Mouse (Mus musculus): Measurements from ENCODE around the gene AI464131. TPM values are rescaled to one million over a fixed set of nuclear protein-coding genes. Genes with fewer than 3 reads are reported as not detected.

AI464131 gene
- polyA plus RNA-seq, 1 experiment from 2014 or later = 10.1 TPM

- H3K9me3 ChIP-seq (replicated peaks) = no peaks in the 10 kb centered on the region
- H3K9ac ChIP-seq = no peak overlapping the region
- ATAC-seq (ENCODE audit: low FRiP score) = no peak
- H3K4me1 ChIP-seq = peaks cover 9% of the 10 kb centered on the region
- H3K36me3 ChIP-seq = peaks cover 26% of the 10 kb centered on the region
- H3K27ac ChIP-seq = no peak overlapping the region
- H3K27me3 ChIP-seq = no peaks in the 10 kb centered on the region
- H3K4me2 ChIP-seq (replicated peaks) = no peak overlapping the region
- 84% methylated on average over 6 of the region's 6 CpGs for WGBS
- H3K4me3 ChIP-seq = no peak overlapping the region
Measured at GRCm38 (mm10) chr4:41522136-41522535, 19.3 kb upstream of the AI464131 start.

GRCm38 (mm10) chr4:41520641-41521040, 17.8 kb upstream of the AI464131 start:
- H3K36me3 ChIP-seq = peaks cover 26% of the 10 kb centered on the region
- ATAC-seq (ENCODE audit: low FRiP score) = no peak
- no peak overlapping the region for H3K4me2 ChIP-seq (replicated peaks)
- no peak overlapping the region for H3K9ac ChIP-seq
- no peak overlapping the region for H3K4me3 ChIP-seq
- no peaks in the 10 kb centered on the region for H3K27me3 ChIP-seq
- H3K9me3 ChIP-seq (replicated peaks) = no peaks in the 10 kb centered on the region
- no peaks in the 10 kb centered on the region for H3K4me1 ChIP-seq
- H3K27ac ChIP-seq = no peak overlapping the region
- 42% methylated on average over 14 of the region's 14 CpGs for WGBS

DNA sequence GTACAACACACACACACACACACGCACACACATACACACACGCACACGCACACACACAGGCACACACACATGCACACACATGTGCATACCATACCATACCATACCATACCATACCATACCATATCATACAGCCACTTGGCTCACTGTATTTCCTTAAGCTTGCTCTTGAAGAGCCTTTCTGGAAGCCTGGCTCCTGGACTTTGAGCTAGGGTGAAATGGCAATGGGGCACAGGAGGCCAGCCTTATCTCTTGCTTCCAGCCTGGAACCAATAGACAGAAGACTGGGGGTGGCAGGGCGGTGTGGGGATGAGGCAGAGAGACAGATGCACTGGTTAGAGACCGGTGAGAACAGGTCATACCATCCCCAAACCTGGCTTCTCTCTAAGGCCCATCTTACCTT, 16.3 kb upstream of the AI464131 start:
- Histone ChIP-seq H3K4me2 (replicated peaks) (no peak overlapping the region), H3K27me3 (no peaks in the 10 kb centered on the region), H3K9me3 (replicated peaks) (no peaks in the 10 kb centered on the region), H3K36me3 (peaks cover 26% of the 10 kb centered on the region), H3K4me1 (no peaks in the 10 kb centered on the region), H3K9ac (no peak overlapping the region), H3K27ac (no peak overlapping the region), H3K4me3 (no peak overlapping the region)
- 95% methylated on average over 5 of the region's 5 CpGs for WGBS
- no peak for ATAC-seq (ENCODE audit: low FRiP score)

- Histone ChIP-seq H3K27me3 (no peaks in the 10 kb centered on the region), H3K9ac (no peak overlapping the region), H3K9me3 (replicated peaks) (no peaks in the 10 kb centered on the region), H3K4me3 (no peak overlapping the region), H3K4me1 (peaks cover under 1% of the 10 kb centered on the region; the same call in 1 of the 2 replicates), H3K36me3 (peaks cover 26% of the 10 kb centered on the region), H3K4me2 (replicated peaks) (no peak overlapping the region), H3K27ac (no peak overlapping the region)
- WGBS = 75% methylated on average over 7 of the region's 7 CpGs
- no peak for ATAC-seq (ENCODE audit: low FRiP score)
Measured at GRCm38 (mm10) chr4:41518349-41518748, 15.5 kb upstream of the AI464131 start.

- 93% methylated on average over 2 of the region's 2 CpGs for WGBS
- no peak within 1 kb of the TSS for H3K9ac ChIP-seq
- H3K4me3 ChIP-seq = no peak within 1 kb of the TSS
- peaks cover 3% of the 10 kb centered on the region; the same call in 1 of the 2 replicates for H3K4me1 ChIP-seq
- H3K4me2 ChIP-seq (replicated peaks) = no peak within 1 kb of the TSS
- H3K27ac ChIP-seq = no peak within 1 kb of the TSS; the same call in 1 of the 2 replicates
- ATAC-seq (ENCODE audit: low FRiP score) = no peak
- no peaks in the 10 kb centered on the region for H3K9me3 ChIP-seq (replicated peaks)
- no peaks in the 10 kb centered on the region for H3K27me3 ChIP-seq
- peaks cover 26% of the 10 kb centered on the region for H3K36me3 ChIP-seq
Measured at GRCm38 (mm10) chr4:41517233-41517632, 14.4 kb upstream of the AI464131 start, which contains the start of gene 1110017D15Rik. TSS of gene 1110017D15Rik (minus strand) at chr4:41517333.

- Histone ChIP-seq H3K36me3 (peaks cover 8% of the 10 kb centered on the region; the same call in 1 of the 2 replicates), H3K27ac (no peak overlapping the region; the same call in 1 of the 2 replicates), H3K4me3 (no peak overlapping the region), H3K4me2 (replicated peaks) (no peak overlapping the region), H3K27me3 (peaks cover 7% of the 10 kb centered on the region; the same call in 1 of the 2 replicates), H3K9ac (no peak overlapping the region), H3K4me1 (peaks cover 3% of the 10 kb centered on the region; the same call in 1 of the 2 replicates), H3K9me3 (replicated peaks) (no peaks in the 10 kb centered on the region)
- ATAC-seq (ENCODE audit: low FRiP score) = no peak
- WGBS = 33% methylated on average over 8 of the region's 8 CpGs
Measured at GRCm38 (mm10) chr4:41513714-41514113, 10.8 kb upstream of the AI464131 start.

- no peak overlapping the region for H3K4me3 ChIP-seq
- 41% methylated on average over 4 of the region's 4 CpGs for WGBS
- no peak overlapping the region for H3K9ac ChIP-seq
- no peak overlapping the region for H3K4me2 ChIP-seq (replicated peaks)
- no peak overlapping the region; the same call in none of the 2 replicates for H3K27ac ChIP-seq
- no peaks in the 10 kb centered on the region for H3K9me3 ChIP-seq (replicated peaks)
- H3K27me3 ChIP-seq = peaks cover 11% of the 10 kb centered on the region; the same call in 1 of the 2 replicates
- H3K4me1 ChIP-seq = peaks cover 3% of the 10 kb centered on the region; the same call in 1 of the 2 replicates
- peaks cover 4% of the 10 kb centered on the region; the same call in 1 of the 2 replicates for H3K36me3 ChIP-seq
- ATAC-seq (ENCODE audit: low FRiP score) = no peak
Measured at GRCm38 (mm10) chr4:41513309-41513708, 10.4 kb upstream of the AI464131 start.

DNA sequence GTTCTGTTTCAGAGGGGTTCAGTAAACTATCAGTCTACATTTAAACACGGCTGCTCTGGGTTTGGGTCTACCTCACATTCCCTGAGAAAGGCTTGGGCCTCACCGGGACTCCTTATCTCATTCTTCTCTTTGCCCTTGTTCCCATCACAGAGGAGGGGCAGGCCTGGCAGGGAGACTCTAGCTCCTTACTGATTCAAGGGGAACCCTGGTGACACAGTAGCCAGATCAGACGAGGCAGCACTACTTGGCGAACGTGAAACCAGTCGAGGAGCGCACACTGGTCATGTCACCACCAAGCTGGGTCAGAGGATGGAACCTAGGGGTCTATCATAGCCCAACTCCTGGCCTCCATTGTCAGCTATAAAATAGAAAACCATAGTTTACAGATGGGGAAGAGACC, 5.1 kb upstream of the AI464131 start:
- H3K4me1 ChIP-seq = peaks cover 15% of the 10 kb centered on the region
- H3K4me3 ChIP-seq = no peak overlapping the region
- WGBS = 40% methylated on average over 7 of the region's 7 CpGs
- no peaks in the 10 kb centered on the region for H3K36me3 ChIP-seq
- H3K27me3 ChIP-seq = peaks cover 15% of the 10 kb centered on the region; the same call in 1 of the 2 replicates
- H3K9me3 ChIP-seq (replicated peaks) = no peaks in the 10 kb centered on the region
- no peak overlapping the region for H3K9ac ChIP-seq
- H3K27ac ChIP-seq = no peak overlapping the region
- ATAC-seq (ENCODE audit: low FRiP score) = no peak
- H3K4me2 ChIP-seq (replicated peaks) = peak overlapping the region; percentile 84

- Histone ChIP-seq H3K4me1 (peaks cover 20% of the 10 kb centered on the region), H3K4me3 (peak overlapping the region; percentile 50), H3K27ac (peak overlapping the region; percentile 70), H3K9me3 (replicated peaks) (no peaks in the 10 kb centered on the region), H3K9ac (peak overlapping the region; percentile 74), H3K4me2 (replicated peaks) (peak overlapping the region; percentile 84), H3K27me3 (peaks cover 17% of the 10 kb centered on the region; the same call in 1 of the 2 replicates), H3K36me3 (no peaks in the 10 kb centered on the region)
- ATAC-seq (ENCODE audit: low FRiP score) = peak; percentile 28
- under 1% methylated on average over 22 of the region's 22 CpGs for WGBS
Measured at GRCm38 (mm10) chr4:41507326-41507924, 4.5 kb upstream of the AI464131 start.

DNA sequence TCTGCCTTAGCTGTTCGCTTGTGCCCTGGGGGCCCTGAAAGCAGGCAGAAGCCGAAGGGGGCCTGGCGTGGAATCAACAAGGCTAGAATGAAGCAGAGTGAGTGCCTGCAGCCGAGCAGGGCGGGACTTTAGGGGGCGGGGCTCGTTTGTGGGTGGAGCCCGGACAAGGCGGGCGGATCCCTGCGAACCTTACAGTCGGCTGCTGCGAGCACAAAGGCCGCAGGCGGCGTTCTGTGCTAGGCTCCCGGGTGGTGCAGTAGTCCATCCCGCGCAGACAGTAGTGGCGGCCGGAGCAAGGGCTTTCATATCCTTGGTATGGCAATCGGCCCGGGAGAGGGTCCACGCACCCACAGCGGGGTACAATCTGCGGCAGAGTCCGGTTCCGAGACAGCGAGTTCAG, 4.0 kb upstream of the AI464131 start:
- peaks cover 20% of the 10 kb centered on the region for H3K27me3 ChIP-seq
- peak; percentile 76 for ATAC-seq (ENCODE audit: low FRiP score)
- under 1% methylated on average over 29 of the region's 29 CpGs for WGBS
- peak overlapping the region; percentile 74 for H3K9ac ChIP-seq
- H3K4me3 ChIP-seq = peak overlapping the region; percentile 50
- peak overlapping the region; percentile 70 for H3K27ac ChIP-seq
- no peaks in the 10 kb centered on the region for H3K9me3 ChIP-seq (replicated peaks)
- peaks cover 25% of the 10 kb centered on the region for H3K4me1 ChIP-seq
- no peaks in the 10 kb centered on the region for H3K36me3 ChIP-seq
- peak overlapping the region; percentile 84 for H3K4me2 ChIP-seq (replicated peaks)

DNA sequence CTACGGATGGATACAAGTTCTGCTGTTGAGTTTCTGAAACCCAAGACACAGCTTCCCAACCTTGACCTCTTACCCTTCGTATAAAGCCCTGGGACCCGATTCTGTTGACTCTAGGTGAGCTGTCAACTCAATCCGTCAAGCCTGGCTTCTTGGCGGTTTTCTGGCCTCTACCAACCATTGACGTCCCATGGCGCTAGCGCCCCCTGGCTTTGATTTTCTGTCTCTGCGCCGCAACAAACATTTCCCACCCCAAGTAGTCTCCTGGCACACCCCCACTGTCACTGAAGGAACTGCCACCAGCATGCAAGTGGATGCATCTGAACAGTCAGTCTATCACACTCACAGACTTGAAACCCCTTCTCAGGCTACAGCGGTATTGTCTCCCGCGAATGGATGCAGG, 3.3 kb upstream of the AI464131 start:
- Histone ChIP-seq H3K4me1 (peaks cover 30% of the 10 kb centered on the region), H3K27me3 (peaks cover 23% of the 10 kb centered on the region), H3K27ac (0 out of 2 replicates have a peak overlapping the region, but pooled peaks have one; percentile 8), H3K4me3 (no peak overlapping the region), H3K9me3 (replicated peaks) (no peaks in the 10 kb centered on the region), H3K4me2 (replicated peaks) (peak overlapping the region; percentile 84), H3K9ac (no peak overlapping the region), H3K36me3 (no peaks in the 10 kb centered on the region)
- 12% methylated on average over 13 of the region's 13 CpGs for WGBS
- ATAC-seq (ENCODE audit: low FRiP score) = no peak

- Histone ChIP-seq H3K4me1 (peaks cover 30% of the 10 kb centered on the region), H3K9me3 (replicated peaks) (no peaks in the 10 kb centered on the region), H3K27me3 (peaks cover 34% of the 10 kb centered on the region), H3K36me3 (no peaks in the 10 kb centered on the region), H3K27ac (no peak overlapping the region), H3K9ac (no peak overlapping the region), H3K4me2 (replicated peaks) (no peak overlapping the region), H3K4me3 (no peak overlapping the region)
- ATAC-seq (ENCODE audit: low FRiP score) = no peak
- 59% methylated on average over 11 of the region's 11 CpGs for WGBS
Measured at GRCm38 (mm10) chr4:41505131-41505551, 2.3 kb upstream of the AI464131 start.

- H3K4me3 ChIP-seq = no peak overlapping the region
- 71% methylated on average over 5 of the region's 5 CpGs for WGBS
- H3K9ac ChIP-seq = no peak overlapping the region
- no peaks in the 10 kb centered on the region for H3K9me3 ChIP-seq (replicated peaks)
- no peak overlapping the region for H3K27ac ChIP-seq
- no peak for ATAC-seq (ENCODE audit: low FRiP score)
- peaks cover 33% of the 10 kb centered on the region for H3K4me1 ChIP-seq
- peaks cover 42% of the 10 kb centered on the region for H3K27me3 ChIP-seq
- no peak overlapping the region for H3K4me2 ChIP-seq (replicated peaks)
- H3K36me3 ChIP-seq = no peaks in the 10 kb centered on the region
Measured at GRCm38 (mm10) chr4:41504325-41504724, 1.4 kb upstream of the AI464131 start.

Measured in hindbrain, embryonic 12.5 days (tissue).